ENCODE assay signal across 29 mouse cellular contexts in the genomic region with DNA sequence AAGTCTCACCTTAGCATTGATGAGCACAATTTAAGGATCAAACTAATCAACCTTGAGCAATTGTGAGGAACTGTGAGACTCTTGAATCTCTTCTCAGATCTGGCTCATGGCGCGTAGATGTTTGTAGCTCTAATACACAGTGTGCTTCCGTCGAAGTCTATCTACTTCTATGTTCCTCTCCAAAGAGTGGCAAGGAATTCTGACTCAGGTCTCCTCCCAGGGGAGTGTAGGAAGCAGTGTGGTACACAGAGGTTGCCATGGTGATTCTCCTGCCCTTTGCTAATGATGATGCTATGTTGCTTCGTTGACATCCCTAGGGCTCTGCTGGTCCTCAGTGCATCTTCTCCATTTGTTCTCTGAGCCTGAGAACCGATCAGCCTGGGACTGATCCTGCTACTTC.
DNase-seq lines count a peak whose midpoint lies in the region; ATAC-seq and TF ChIP-seq lines count a peak whose summit lies in the region.
"Had no signal": no experiment of that assay in that cellular context is flagged by ENCODE, and none has a peak within 500 bp of the region (broad histone marks: within the 10 kb centered on the region; RNA-seq: fewer than 3 reads in every experiment).

No protein-coding gene starts in this region.

- ATAC-seq in midbrain, embryonic 14.5 days (ENCODE audit: low FRiP score, low TSS enrichment) = no peak
- no peak for ATAC-seq in midbrain, embryonic 16.5 days
- ATAC-seq: activated CD4-positive, CD25-positive, alpha-beta regulatory T cell, adult 4 months; CD4-positive, CD25-positive, alpha-beta regulatory T cell, adult 4 months; forebrain, embryonic 14.5 days; forebrain, embryonic 16.5 days; Patski had no signal

- H3K4me1 ChIP-seq in cerebellum, adult 2 months (ENCODE audit: control insufficient read depth, insufficient read depth, low read length) = peaks cover 39% of the 10 kb centered on the region
- no peaks in the 10 kb centered on the region for H3K4me1 ChIP-seq in midbrain, embryonic 14.5 days (ENCODE audit: control insufficient read depth, insufficient read depth, low read length)
- H3K4me1 ChIP-seq in midbrain, embryonic 16.5 days (ENCODE audit: control insufficient read depth, insufficient read depth, low read length) = no peaks in the 10 kb centered on the region
- H3K4me1 ChIP-seq: embryonic facial prominence, embryonic 15.5 days; forebrain, embryonic 10.5 days; forebrain, embryonic 12.5 days had no signal

- TF ChIP-seq POLR2A in cerebellum, adult 2 months (IDR thresholded peaks at IDR 0.05; ENCODE audit: borderline replicate concordance, insufficient read depth, low read length) = no peak

- no peak overlapping the region for H3K4me2 ChIP-seq in midbrain, embryonic 14.5 days (ENCODE audit: low read length)
- H3K4me2 ChIP-seq in midbrain, embryonic 16.5 days (ENCODE audit: low read length) = no peak overlapping the region
- H3K4me2 ChIP-seq: embryonic facial prominence, embryonic 13.5 days; embryonic facial prominence, embryonic 15.5 days; forebrain, embryonic 12.5 days had no signal

- no peak overlapping the region for H3K9ac ChIP-seq in midbrain, embryonic 14.5 days (replicated peaks; ENCODE audit: low read length)
- no peak overlapping the region for H3K9ac ChIP-seq in midbrain, embryonic 16.5 days (ENCODE audit: low read depth, low read length)
- H3K9ac ChIP-seq: embryonic facial prominence, embryonic 13.5 days; embryonic facial prominence, embryonic 15.5 days; forebrain, embryonic 12.5 days had no signal

- no peak for TF ChIP-seq CTCF in cerebellum, adult 2 months (IDR thresholded peaks at IDR 0.05; ENCODE audit: borderline replicate concordance, insufficient read depth, low read depth, low read length)
- TF ChIP-seq CTCF in layer of hippocampus, adult 2 months (conservative IDR thresholded peaks at IDR 0.05) = no peak

- H3K36me3 ChIP-seq in midbrain, embryonic 14.5 days (ENCODE audit: control insufficient read depth, insufficient read depth, low read length) = no peaks in the 10 kb centered on the region
- H3K36me3 ChIP-seq in midbrain, embryonic 16.5 days (ENCODE audit: control insufficient read depth, insufficient read depth, low read length) = no peaks in the 10 kb centered on the region
- H3K36me3 ChIP-seq: embryonic facial prominence, embryonic 13.5 days; embryonic facial prominence, embryonic 15.5 days; forebrain, embryonic 10.5 days; forebrain, embryonic 12.5 days; G1E had no signal

- H3K27ac ChIP-seq in cerebellum, adult 2 months (ENCODE audit: insufficient read depth, low read length) = peak overlapping the region; percentile 91
- 0 out of 2 replicates have a peak overlapping the region, but pooled peaks have one; percentile 23 for H3K27ac ChIP-seq in layer of hippocampus, adult 2 months
- H3K27ac ChIP-seq in midbrain, embryonic 14.5 days (replicated peaks; ENCODE audit: low read depth, low read length) = no peak overlapping the region
- no peak overlapping the region for H3K27ac ChIP-seq in midbrain, embryonic 16.5 days (ENCODE audit: low read length)
- H3K27ac ChIP-seq: embryonic facial prominence, embryonic 13.5 days; embryonic facial prominence, embryonic 15.5 days; forebrain, embryonic 10.5 days; forebrain, embryonic 12.5 days had no signal

- no peak for DNase-seq in cerebellum, adult 2 months
- no peak for DNase-seq in cerebellum, adult 11-12 months
- no peak for DNase-seq in layer of hippocampus, adult 2 months (ENCODE audit: low spot score in 2 of 2)
- no peak for DNase-seq in layer of hippocampus, postnatal 25 days (ENCODE audit: extremely low spot score in 1 of 2, low spot score in 1 of 2)
- DNase-seq in midbrain, embryonic 14.5 days = peak; percentile 11
- DNase-seq in brain, adult 2 months (ENCODE audit: low read depth, low spot score) = peak; percentile 69
- DNase-seq: adrenal gland, adult 8-10 months; adrenal gland, postnatal 14 days; adrenal gland, postnatal 36 days; B cell, adult 2 months; cerebellum, adult 11 months; cerebellum, adult 8-10 months; cerebellum, adult 9-11 months; cerebellum, postnatal 14 days; cerebellum, postnatal 36 days; embryo, embryonic 11 days had no signal

- WGBS in cerebellum, adult 2 months = 79% methylated on average over 6 of the region's 6 CpGs
- 86% methylated on average over 6 of the region's 6 CpGs for WGBS in midbrain, embryonic 14.5 days
- WGBS in midbrain, embryonic 16.5 days = 68% methylated on average over 6 of the region's 6 CpGs

- H3K27me3 ChIP-seq in cerebellum, adult 2 months (ENCODE audit: control insufficient read depth, insufficient read depth, low read length) = no peaks in the 10 kb centered on the region
- H3K27me3 ChIP-seq in midbrain, embryonic 14.5 days (ENCODE audit: control insufficient read depth, insufficient read depth, low read length) = no peaks in the 10 kb centered on the region
- no peaks in the 10 kb centered on the region for H3K27me3 ChIP-seq in midbrain, embryonic 16.5 days (ENCODE audit: control insufficient read depth, insufficient read depth, low read depth, low read length)
- H3K27me3 ChIP-seq: CH12.LX; embryonic facial prominence, embryonic 13.5 days; embryonic facial prominence, embryonic 15.5 days; forebrain, embryonic 12.5 days had no signal

- no peaks in the 10 kb centered on the region for H3K9me3 ChIP-seq in midbrain, embryonic 14.5 days (ENCODE audit: control insufficient read depth, low read length)
- no peaks in the 10 kb centered on the region for H3K9me3 ChIP-seq in midbrain, embryonic 16.5 days (replicated peaks; ENCODE audit: control insufficient read depth, low read length, poor library complexity, severe bottlenecking)
- H3K9me3 ChIP-seq: embryonic facial prominence, embryonic 13.5 days; embryonic facial prominence, embryonic 15.5 days; forebrain, embryonic 10.5 days; forebrain, embryonic 12.5 days had no signal

- H3K4me3 ChIP-seq in cerebellum, adult 2 months (replicated peaks; ENCODE audit: insufficient read depth, low read depth, low read length) = no peak overlapping the region
- no peak overlapping the region for H3K4me3 ChIP-seq in layer of hippocampus, adult 2 months
- no peak overlapping the region for H3K4me3 ChIP-seq in midbrain, embryonic 14.5 days (replicated peaks; ENCODE audit: low read depth, low read length)
- H3K4me3 ChIP-seq in midbrain, embryonic 16.5 days (ENCODE audit: low read depth, low read length) = no peak overlapping the region
- H3K4me3 ChIP-seq: embryonic facial prominence, embryonic 13.5 days; embryonic facial prominence, embryonic 15.5 days; erythroblast, embryonic 14.5 days; forebrain, embryonic 10.5 days; forebrain, embryonic 12.5 days had no signal

Comparison
In these comparisons a context has a peak if more than half of its experiments do, and no peak if none do; other contexts are left out.
1. DNase-seq: peak in midbrain, embryonic 14.5 days (single experiment) and brain, adult 2 months (single experiment); none in cerebellum, adult 2 months (0 of 2), cerebellum, adult 11-12 months (single experiment), layer of hippocampus, adult 2 months (0 of 2) and layer of hippocampus, postnatal 25 days (0 of 2).
2. H3K27ac ChIP-seq: peak in cerebellum, adult 2 months (single experiment) and layer of hippocampus, adult 2 months (single experiment); none in midbrain, embryonic 14.5 days (single experiment) and midbrain, embryonic 16.5 days (single experiment).